Mouse (Mus musculus) bone marrow, adult 2 months (tissue): ENCODE results near the gene Mylpf.

ENCODE experiments used
- CTCF ChIP-seq: fragments of 200-500 bp; IDR thresholded peaks from 2 replicates; pipeline ENCODE4 v1.5.1; 2011; ENCODE audit warnings: low read length, control low read depth; ENCODE audit not compliant: control insufficient read depth, insufficient read depth
- POLR2A ChIP-seq: fragments of 200-500 bp; IDR thresholded peaks from 2 replicates; pipeline ENCODE4 v1.6.1; 2011; ENCODE audit warnings: low read depth, mild to moderate bottlenecking, control low read depth, low read length, borderline replicate concordance; ENCODE audit not compliant: control insufficient read depth

GRCm38 (mm10) chr7:127188305-127189276, 20.1 kb upstream of the Mylpf start:
- no peak for TF ChIP-seq CTCF
- TF ChIP-seq POLR2A: no peak
